Mouse (Mus musculus): ENCODE measurements around the gene Bmp6.

DNA sequence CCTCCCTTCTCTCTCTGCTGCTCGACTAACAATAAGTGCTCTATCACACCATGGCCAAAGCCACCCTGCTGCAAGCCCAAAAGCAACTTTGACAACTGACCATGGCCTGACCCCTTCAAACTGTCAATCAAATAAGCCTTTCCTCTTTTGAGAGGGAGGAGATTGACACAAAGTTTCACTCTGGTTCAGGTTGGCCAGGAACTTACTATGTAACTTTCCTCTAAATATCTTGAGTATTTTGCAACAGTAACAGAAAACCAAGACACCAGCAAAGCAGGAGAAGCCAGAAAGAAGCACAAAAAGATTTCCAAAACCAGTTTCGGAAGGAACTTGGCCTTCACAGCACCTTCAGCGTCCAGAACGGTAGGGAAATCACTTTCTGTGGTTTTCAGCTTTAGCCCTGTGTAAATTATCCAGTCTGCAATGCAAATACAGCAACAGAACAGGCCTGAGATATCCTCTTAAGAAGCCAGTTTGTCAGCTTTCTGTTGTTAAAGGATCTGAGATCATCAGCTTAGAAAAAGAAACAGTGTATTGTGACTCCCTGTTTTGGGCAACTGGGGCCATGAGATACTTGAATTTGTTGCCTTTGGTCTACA is 177.2 kb downstream of the Bmp6 start:
- TF ChIP-seq POLR2AphosphoS5 (IDR thresholded peaks at IDR 0.05; ENCODE audit: insufficient replicate concordance, low read depth, low read length): no peak
- TF ChIP-seq CTCF (IDR thresholded peaks at IDR 0.05; ENCODE audit: low read depth, low read length): no peak
- no peak for TF ChIP-seq GATA1 (IDR thresholded peaks at IDR 0.05; ENCODE audit: borderline replicate concordance, low read length)

Data from G1E (cell line).